Mouse (Mus musculus) ES-E14 (cell line): Measurements from ENCODE around the gene Zfp872.

Source experiments
- CHD2 ChIP-seq: IDR thresholded peaks from 2 replicates; pipeline ENCODE4 v1.6.1; 2014; ENCODE audit warnings: mild to moderate bottlenecking, low read depth, low read length, inconsistent platforms
- ZNF384 ChIP-seq: IDR thresholded peaks from 2 replicates; pipeline ENCODE4 v1.6.1; 2012; ENCODE audit warnings: low read depth, low read length, inconsistent platforms

DNA sequence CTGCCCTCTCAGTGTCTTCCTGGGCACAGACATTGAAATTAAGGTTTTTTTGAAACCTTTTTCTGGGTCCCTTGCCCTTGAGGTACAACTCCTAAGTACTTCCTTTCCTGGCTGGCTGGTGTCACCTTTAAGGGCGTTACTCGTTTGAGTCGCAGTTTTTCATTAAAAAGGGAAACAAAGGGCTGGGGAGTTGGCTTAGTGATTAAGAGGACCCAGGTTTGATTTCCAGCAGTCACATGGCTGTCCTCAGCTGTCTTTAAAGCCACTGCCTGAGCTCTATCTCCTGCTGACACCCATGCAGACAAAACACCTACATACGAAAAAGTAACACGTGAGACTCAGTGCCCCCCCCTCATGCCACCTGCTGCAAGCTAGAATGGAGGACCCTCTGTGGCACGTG lies 21.9 kb upstream of the Zfp872 start:
- no peak for TF ChIP-seq CHD2
- no peak for TF ChIP-seq ZNF384
